Mouse (Mus musculus) embryonic fibroblast, embryonic 13.5 days (primary cell): ENCODE measurements around the gene Usp7.

Experiments used
- CTCF ChIP-seq: IDR thresholded peaks from 2 replicates; pipeline ENCODE4 v1.5.1; 2011; ENCODE audit warnings: mild to moderate bottlenecking, control low read depth, low read length, moderate library complexity, borderline replicate concordance; ENCODE audit not compliant: insufficient read depth
- POLR2A ChIP-seq: IDR thresholded peaks from 2 replicates; pipeline ENCODE4 v1.6.1; 2011; ENCODE audit warnings: low read depth, mild to moderate bottlenecking, control low read depth, low read length, moderate library complexity

DNA sequence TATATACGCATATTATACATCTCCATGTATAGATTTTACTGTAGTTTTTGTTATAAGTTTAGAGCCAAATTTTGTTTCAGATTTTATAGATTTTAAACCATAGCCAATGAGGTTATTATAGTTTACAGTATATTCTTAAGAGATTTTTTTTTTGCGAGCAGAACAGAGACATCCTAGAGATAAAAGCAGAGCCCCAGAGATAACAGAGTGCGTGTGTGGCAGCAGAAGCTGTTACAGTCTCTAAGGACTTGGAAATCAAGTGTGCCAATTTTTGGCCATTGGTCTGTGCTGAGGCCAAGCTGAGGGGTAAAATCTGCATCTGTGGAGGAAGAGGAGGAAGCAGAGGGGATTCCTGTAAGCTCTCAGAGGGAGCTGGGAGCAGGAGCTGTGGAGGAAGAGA is 11.9 kb downstream of the Usp7 start:
- TF ChIP-seq POLR2A: no peak
- no peak for TF ChIP-seq CTCF
